Mouse (Mus musculus): ENCODE measurements around the gene Tlk2. TPM values are rescaled to one million over a fixed set of nuclear protein-coding genes. Genes with fewer than 3 reads are reported as not detected.

Tlk2 gene
- total RNA-seq, 2 experiments from 2014 or later, result 46.9 to 51.2 TPM

- DNase-seq (ENCODE audit: low spot score in 2 of 2), result no peak
These were observed 17.2 kb upstream of the Tlk2 start for GRCm38 (mm10) chr11:105161411-105161810.

DNA sequence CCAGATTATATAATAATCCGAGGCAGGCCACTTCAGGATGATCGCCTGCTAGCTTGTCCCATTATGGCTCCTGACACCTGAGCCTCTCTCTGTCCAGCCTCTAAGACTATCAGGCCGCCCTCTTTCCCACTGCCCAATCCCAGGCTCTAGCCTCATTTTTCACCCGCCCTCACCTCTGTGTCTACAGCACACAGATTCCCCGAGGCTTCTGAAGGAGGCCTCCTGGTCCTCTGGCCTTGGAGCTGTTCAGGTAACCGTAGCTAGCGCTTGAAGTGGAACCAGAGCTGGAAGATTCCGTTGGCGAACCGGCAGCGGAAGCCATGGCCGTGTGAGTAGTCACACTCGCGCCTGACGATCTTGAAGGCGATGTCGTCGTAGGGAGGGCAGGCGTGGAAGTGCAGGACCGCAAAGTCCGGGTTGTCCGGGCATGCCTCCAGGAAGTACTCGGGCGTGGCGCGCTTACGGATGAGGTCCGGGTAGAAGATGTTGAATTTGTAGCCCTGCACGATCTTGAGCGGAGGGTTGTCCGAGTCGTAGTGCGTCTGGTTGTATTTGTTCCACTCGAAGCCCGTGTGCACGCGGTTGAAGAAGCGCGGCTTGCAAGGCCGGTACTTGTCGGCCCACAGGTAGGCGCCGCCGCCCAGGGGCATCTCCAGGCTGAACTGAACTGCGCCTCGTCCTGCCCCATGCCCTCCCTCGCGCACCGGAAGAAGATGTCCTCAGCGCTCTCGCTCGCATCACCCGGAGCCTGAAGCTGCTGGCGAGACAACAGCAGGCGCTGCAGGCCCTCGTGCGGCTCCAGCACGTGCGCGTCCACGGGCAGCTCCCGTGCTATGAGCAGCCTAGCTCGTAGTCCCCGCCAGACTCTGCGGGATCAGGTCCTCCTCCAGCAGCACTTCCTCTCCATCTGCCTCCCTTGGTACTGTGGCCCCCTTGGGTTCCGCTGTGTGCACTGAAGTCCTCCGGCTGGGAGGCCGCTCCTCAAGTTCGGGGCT lies 13.8 kb upstream of the Tlk2 start:
- DNase-seq (ENCODE audit: low spot score in 2 of 2), result no peak

GRCm38 (mm10) chr11:105166780-105167179 lies 11.8 kb upstream of the Tlk2 start:
- DNase-seq (ENCODE audit: low spot score in 2 of 2), result no peak

DNA sequence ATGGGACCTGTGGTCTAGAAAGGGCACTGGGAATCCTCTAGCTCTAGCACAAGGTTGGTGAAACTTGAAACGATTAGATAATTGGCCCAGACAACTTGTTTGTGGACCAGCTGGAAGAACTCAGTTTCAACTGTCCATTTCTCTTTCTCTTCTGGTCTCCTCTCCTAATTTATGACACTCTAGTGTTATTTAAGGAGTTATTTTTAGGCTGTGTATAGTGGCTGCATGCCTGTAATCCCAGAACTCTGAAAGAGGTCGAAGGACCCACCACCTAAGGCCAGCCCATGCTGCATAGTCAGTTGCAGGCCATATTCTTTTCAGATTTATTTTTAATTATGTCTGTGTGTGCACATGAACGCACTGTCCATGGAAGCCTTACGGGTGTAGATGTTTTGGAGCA lies 916 bp downstream of the Tlk2 start:
- no peak for DNase-seq (ENCODE audit: low spot score in 2 of 2)

GRCm38 (mm10) chr11:105180471-105181091 lies 2.0 kb downstream of the Tlk2 start:
- DNase-seq (ENCODE audit: low spot score in 2 of 2), result peak; percentile 29 to 48

DNA sequence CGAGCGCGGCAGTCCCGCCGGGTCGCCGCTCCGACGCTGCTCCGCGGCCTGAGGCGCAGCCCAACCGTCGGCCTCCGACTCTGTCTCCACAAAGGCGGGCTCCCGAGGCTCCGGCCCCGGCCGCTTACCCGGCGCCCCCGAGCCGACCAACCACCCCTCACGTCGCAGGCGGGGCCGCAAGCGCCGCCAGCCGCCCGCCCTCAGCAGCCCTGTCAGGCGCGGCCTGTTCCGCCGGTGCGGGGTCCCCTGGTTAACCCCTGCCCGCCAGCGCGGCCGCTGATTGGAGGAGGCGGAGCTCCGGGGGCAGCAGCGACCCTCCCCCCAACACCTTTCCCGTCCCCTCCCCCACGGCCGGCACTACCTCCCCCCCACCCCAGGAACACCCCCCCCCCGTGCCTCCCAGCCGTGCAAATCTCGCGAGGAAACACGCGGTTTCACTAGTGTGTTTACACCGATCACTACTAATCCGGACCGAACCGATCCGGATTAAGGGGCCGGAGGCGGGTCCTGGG lies 2.6 kb downstream of the Tlk2 start:
- peak; percentile 93 to 94 for DNase-seq (ENCODE audit: low spot score in 2 of 2)

GRCm38 (mm10) chr11:105181689-105182460 lies 3.3 kb downstream of the Tlk2 start:
- DNase-seq (ENCODE audit: low spot score in 2 of 2), result peak; percentile 54 to 67

DNA sequence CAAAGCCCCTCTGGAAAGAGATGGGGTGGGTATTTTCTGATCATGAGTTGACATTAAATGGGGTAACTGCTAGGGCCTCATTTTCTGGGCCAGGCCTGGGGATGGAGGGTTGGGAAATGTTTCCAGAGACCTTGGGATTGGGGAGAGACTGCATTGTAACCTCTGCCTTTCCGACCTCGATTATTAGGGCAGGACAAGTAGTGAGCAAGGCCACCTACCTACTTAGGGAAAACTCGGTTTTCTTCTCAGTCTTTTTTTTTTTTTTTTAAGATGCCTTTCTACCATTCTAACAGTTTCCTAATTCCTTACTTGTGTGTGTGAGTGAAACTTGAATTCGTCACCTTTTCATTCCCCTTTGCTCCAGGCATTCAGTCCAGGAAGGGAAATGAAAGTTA lies 3.9 kb downstream of the Tlk2 start:
- no peak for DNase-seq (ENCODE audit: low spot score in 2 of 2)

DNA sequence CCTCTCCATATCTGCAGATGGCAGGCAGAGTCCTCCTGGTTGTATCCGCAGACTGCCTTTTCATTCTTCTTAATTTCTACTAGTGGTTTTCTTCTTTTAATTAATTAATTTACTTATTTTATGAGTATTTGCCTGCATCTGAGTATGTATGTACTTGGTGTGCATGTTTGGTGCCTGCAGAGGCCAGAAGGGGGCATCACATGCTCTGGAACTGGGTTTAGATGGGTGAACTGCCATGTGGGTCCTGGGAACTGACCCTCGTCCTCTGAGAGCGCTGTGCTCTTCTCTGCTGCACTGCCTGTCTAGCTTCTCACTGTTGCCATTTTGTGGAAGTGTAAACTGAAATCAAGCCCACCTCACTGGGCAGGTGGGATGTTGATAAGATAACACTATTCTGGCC lies 6.1 kb downstream of the Tlk2 start:
- no peak for DNase-seq (ENCODE audit: low spot score in 2 of 2)

GRCm38 (mm10) chr11:105192186-105192585 lies 13.6 kb downstream of the Tlk2 start:
- no peak for DNase-seq (ENCODE audit: low spot score in 2 of 2)

DNA sequence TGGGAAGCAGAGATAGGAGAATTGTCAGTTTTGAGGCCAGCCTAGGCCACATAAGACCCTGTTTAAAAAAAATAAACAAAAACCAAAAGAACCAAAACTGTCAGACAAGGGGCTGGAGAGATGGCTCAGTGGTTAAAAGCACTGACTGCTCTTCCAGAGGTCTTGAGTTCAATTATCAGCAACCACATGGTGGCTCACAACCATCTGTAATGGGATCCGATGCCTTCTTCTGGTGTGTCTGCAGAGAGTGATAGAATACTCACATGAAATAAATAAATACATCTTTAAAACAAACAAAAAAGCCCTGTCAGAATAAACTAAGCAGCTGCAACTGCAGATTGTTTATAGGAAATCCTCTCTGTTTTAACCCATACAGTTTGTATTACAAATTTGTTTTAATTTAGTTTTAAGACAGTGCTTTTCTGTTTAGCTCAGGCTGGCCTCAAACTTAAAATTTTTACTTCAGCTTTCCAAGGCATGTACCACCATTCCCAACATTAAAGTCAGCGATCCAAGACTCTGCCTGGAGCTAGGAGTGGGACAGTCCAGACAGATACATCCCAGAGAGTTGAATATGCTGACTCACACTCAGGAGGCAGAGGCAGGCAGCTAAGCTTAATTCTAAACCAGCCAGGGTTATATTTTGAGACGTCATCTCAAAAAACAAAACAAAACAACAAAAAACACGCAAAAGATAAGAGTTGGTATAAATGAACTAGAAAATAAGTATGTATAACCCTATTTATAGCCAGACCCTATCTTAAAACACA lies 18.5 kb downstream of the Tlk2 start:
- no peak for DNase-seq (ENCODE audit: low spot score in 2 of 2)

- no peak for DNase-seq (ENCODE audit: low spot score in 2 of 2)
These were observed 23.8 kb downstream of the Tlk2 start for GRCm38 (mm10) chr11:105202403-105202802.

GRCm38 (mm10) chr11:105210007-105210406 lies 31.4 kb downstream of the Tlk2 start:
- DNase-seq (ENCODE audit: low spot score in 2 of 2), result no peak

GRCm38 (mm10) chr11:105214257-105214656 lies 35.6 kb downstream of the Tlk2 start:
- DNase-seq (ENCODE audit: low spot score in 2 of 2), result no peak

DNA sequence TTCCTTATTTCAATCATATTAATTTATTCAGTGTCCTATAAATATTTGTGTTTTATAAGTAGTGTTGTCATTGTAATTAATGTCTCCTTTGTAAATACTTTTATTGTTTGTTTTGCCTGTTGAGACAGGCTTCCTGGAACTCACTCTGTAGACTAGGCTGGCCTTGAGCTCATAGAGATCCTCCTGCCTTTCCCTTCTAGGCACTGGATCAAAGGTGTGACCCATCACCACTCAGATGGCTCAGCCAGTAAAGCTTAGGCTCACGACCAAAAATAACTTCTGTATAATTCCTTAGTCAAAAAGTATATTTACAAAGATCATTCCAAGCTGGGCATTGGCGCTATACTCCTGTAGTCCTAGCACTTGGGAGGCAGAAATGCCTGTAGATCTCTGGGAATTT lies 39.2 kb downstream of the Tlk2 start:
- no peak for DNase-seq (ENCODE audit: low spot score in 2 of 2)

DNA sequence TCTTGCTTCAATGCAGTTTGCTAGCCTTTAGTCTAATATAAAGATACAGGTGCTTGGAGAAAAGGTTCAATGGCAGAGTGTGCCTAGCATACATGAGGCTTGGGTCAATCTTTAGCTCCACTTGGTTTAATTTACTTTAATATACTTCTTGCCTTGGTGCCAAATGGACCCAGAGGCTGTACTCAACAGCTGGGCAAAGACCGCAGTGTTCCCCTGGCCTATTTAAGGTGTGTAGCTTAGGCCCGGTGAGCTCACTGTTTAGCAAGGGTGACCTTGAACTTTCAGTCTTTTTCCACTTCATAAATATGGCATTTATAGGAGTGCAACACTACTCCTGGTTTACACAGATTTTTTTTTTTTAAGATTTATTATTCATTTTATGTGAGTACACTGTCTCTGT lies 55.9 kb downstream of the Tlk2 start:
- no peak for DNase-seq (ENCODE audit: low spot score in 2 of 2)

GRCm38 (mm10) chr11:105240991-105241390 lies 62.4 kb downstream of the Tlk2 start:
- DNase-seq (ENCODE audit: low spot score in 2 of 2), result no peak

DNA sequence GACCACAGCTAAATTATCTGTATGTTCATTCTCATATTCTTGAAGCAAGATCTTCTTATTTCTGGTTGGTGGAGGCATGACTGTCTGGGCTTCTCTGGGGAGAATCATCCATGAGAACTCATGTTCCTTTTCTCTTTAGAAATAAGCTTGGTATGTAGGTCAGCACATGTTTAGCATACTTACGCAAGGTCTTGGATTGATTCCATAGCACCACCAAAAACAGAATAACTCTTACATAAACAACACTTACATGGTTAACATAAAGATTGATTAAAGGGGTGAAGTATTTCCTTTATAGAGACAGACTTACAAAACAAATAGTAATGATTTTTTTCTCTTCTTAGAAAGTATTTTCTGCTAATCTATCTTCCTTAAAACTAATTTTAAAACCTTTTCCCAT lies 67.8 kb downstream of the Tlk2 start:
- no peak for DNase-seq (ENCODE audit: low spot score in 2 of 2)

- DNase-seq (ENCODE audit: low spot score in 2 of 2), result no peak
These were observed 68.2 kb downstream of the Tlk2 start for GRCm38 (mm10) chr11:105246785-105247184.

DNA sequence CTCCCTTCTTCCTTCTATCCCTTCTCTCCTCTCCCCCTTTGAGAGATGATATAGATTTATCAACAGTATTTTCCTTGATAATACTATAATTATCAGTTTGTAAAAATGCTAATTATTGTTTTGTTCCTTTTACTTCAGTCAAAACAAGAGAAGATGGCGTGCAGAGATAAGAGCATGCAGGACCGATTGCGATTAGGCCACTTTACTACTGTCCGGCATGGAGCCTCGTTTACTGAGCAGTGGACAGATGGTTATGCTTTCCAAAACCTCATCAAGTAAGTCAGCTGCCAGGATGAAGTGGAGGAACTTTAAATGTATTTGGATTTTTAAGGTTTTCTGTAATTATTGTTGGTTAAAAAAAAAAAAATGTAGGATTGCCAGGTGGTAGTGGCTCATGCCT lies 68.7 kb downstream of the Tlk2 start:
- no peak for DNase-seq (ENCODE audit: low spot score in 2 of 2)

DNA sequence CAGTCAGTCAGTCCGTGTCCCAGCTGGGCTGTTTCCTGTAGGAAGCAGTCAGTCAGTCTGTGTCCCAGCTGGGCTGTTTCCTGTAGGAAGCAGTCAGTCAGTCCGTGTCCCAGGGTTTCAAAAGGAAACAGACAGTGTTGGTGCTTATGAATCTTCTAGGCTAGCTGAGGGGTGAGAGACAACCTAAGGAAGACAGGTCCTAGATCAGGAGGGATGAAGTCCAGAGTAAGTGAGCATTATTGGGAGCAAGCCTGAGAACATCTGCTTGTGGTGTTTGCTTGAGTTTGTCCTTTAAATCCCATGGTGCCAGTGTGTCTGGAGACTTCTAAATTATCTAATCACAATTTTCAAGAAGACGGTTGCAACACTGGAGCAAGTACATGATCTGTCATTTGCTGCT lies 81.1 kb downstream of the Tlk2 start:
- DNase-seq (ENCODE audit: low spot score in 2 of 2), result no peak

Data from layer of hippocampus, postnatal 10 days (tissue).